Mouse (Mus musculus) neural tube, embryonic 12.5 days (tissue): ENCODE measurements around the gene Smarcal1. TPM values are rescaled to one million over a fixed set of nuclear protein-coding genes. Genes with fewer than 3 reads are reported as not detected.
A peak's percentile ranks its signal among the peaks of the same experiment; 100 is the strongest.

ENCODE experiments used
- ATAC-seq: fragments of 200-750 bp; cut with Nextera tagmentation; 2 replicates; pipeline ENCODE4 v1.8.0; 2017; ENCODE audit warnings: low read depth, mild to moderate bottlenecking, moderate TSS enrichment, moderate library complexity; ENCODE audit not compliant: low FRiP score
- H3K27ac ChIP-seq: fragments of 300-500 bp; sonication (generic); 2 replicates; pipeline ENCODE4 v1.5.1; 2016
- H3K27me3 ChIP-seq: fragments of 300-500 bp; sonication (generic); replicated peaks from 2 replicates; pipeline ENCODE4 v1.6.1; 2016; ENCODE audit warnings: mild to moderate bottlenecking
- H3K36me3 ChIP-seq: fragments of 300-500 bp; sonication (generic); 2 replicates; pipeline ENCODE4 v1.6.1; 2016; ENCODE audit warnings: mild to moderate bottlenecking
- H3K4me1 ChIP-seq: fragments of 300-500 bp; sonication (generic); 2 replicates; pipeline ENCODE4 v1.6.1; 2016
- H3K4me2 ChIP-seq: fragments of 300-500 bp; sonication (generic); replicated peaks from 2 replicates; pipeline ENCODE4 v1.6.1; 2016; ENCODE audit warnings: mild to moderate bottlenecking
- H3K4me3 ChIP-seq: fragments of 300-500 bp; sonication (generic); 2 replicates; pipeline ENCODE4 v1.5.1; 2016
- H3K9ac ChIP-seq: fragments of 300-500 bp; sonication (generic); 2 replicates; pipeline ENCODE4 v1.6.1; 2016; ENCODE audit warnings: mild to moderate bottlenecking
- H3K9me3 ChIP-seq: fragments of 300-500 bp; sonication (generic); 2 replicates; pipeline ENCODE4 v1.6.1; 2016; ENCODE audit warnings: mild to moderate bottlenecking
- WGBS: fragments of 180-500 bp; shearing (Covaris S2); methylation state at CpG from one replicate; pipeline ENCODE4 v1.1.7; 2016; 5-methylcytosine and 5-hydroxymethylcytosine counted together
- polyA plus RNA-seq: library from polyadenylated mRNA; unstranded; fragments of >200 nt; fragmentation: Nextera tagmentation; extraction: Ambion mirVana; gene quantifications from 2 replicates; pipeline ENCODE4 v1.2.1, GENCODE M21; 2016

The Smarcal1 gene
- 28.1 and 30.9 TPM in 2 replicates for polyA plus RNA-seq

GRCm38 (mm10) chr1:72582947-72583731 is at the start of gene Smarcal1:
Gene Smarcal1 (plus strand): TSS chr1:72583251.
- Histone ChIP-seq H3K4me1 (peaks cover 22% of the 10 kb centered on the region), H3K27me3 (no peaks in the 10 kb centered on the region), H3K27ac (0 out of 2 replicates have a peak within 1 kb of the TSS, but pooled peaks have one; percentile 57), H3K36me3 (peaks cover 22% of the 10 kb centered on the region), H3K9ac (peak within 1 kb of the TSS; percentile 58), H3K4me3 (peak within 1 kb of the TSS; percentile 56), H3K9me3 (no peaks in the 10 kb centered on the region), H3K4me2 (peak within 1 kb of the TSS; percentile 60)
- peak; percentile 99 for ATAC-seq
- 0% methylated on average over 25 of the region's 25 CpGs for WGBS

GRCm38 (mm10) chr1:72533439-72533838 is 49.6 kb upstream of the Smarcal1 start:
- peaks cover 23% of the 10 kb centered on the region; the same call in 1 of the 2 replicates for H3K4me1 ChIP-seq
- H3K4me3 ChIP-seq: peak overlapping the region; percentile 19
- H3K27me3 ChIP-seq: peaks cover 19% of the 10 kb centered on the region
- no peaks in the 10 kb centered on the region for H3K36me3 ChIP-seq
- peak overlapping the region; percentile 89 for H3K4me2 ChIP-seq
- H3K27ac ChIP-seq: no peak overlapping the region
- H3K9ac ChIP-seq: no peak overlapping the region
- H3K9me3 ChIP-seq: no peaks in the 10 kb centered on the region
- no peak for ATAC-seq

GRCm38 (mm10) chr1:72535725-72536571 is 47.1 kb upstream of the Smarcal1 start:
- Histone ChIP-seq H3K9ac (peak overlapping the region; percentile 60), H3K27ac (peak overlapping the region; percentile 70; the same call in 1 of the 2 replicates), H3K4me2 (peak overlapping the region; percentile 89), H3K36me3 (no peaks in the 10 kb centered on the region), H3K27me3 (peaks cover 19% of the 10 kb centered on the region), H3K4me3 (peak overlapping the region; percentile 46), H3K4me1 (peaks cover 23% of the 10 kb centered on the region; the same call in 1 of the 2 replicates), H3K9me3 (no peaks in the 10 kb centered on the region)
- WGBS: 1% methylated on average over 36 of the region's 36 CpGs
- peak; percentile 80 for ATAC-seq

GRCm38 (mm10) chr1:72536611-72537351 is 46.3 kb upstream of the Smarcal1 start, which contains the start of gene March4:
Gene March4 (minus strand): TSS chr1:72536930.
- Histone ChIP-seq H3K4me1 (peaks cover 18% of the 10 kb centered on the region; the same call in 1 of the 2 replicates), H3K27ac (peak within 1 kb of the TSS; percentile 70), H3K36me3 (no peaks in the 10 kb centered on the region), H3K4me3 (peak within 1 kb of the TSS; percentile 46), H3K9ac (peak within 1 kb of the TSS; percentile 60), H3K4me2 (peak within 1 kb of the TSS; percentile 89), H3K27me3 (peaks cover 19% of the 10 kb centered on the region), H3K9me3 (no peaks in the 10 kb centered on the region)
- ATAC-seq: peak; percentile 76
- under 1% methylated on average over 41 of the region's 41 CpGs for WGBS

- no peak for ATAC-seq
- Histone ChIP-seq H3K9me3 (no peaks in the 10 kb centered on the region), H3K4me2 (peak overlapping the region; percentile 89; the same call in 1 of the 2 replicates), H3K4me3 (no peak overlapping the region), H3K4me1 (peaks cover 18% of the 10 kb centered on the region; the same call in 1 of the 2 replicates), H3K27ac (no peak overlapping the region), H3K9ac (no peak overlapping the region), H3K27me3 (peaks cover 19% of the 10 kb centered on the region), H3K36me3 (no peaks in the 10 kb centered on the region)
- 74% methylated on average over 5 of the region's 5 CpGs for WGBS
Observed at GRCm38 (mm10) chr1:72538266-72538665, 44.8 kb upstream of the Smarcal1 start.

GRCm38 (mm10) chr1:72550317-72550716 is 32.7 kb upstream of the Smarcal1 start:
- H3K9ac ChIP-seq: no peak overlapping the region
- H3K4me3 ChIP-seq: no peak overlapping the region
- no peak overlapping the region for H3K27ac ChIP-seq
- H3K9me3 ChIP-seq: no peaks in the 10 kb centered on the region
- H3K4me2 ChIP-seq: no peak overlapping the region
- H3K27me3 ChIP-seq: no peaks in the 10 kb centered on the region
- ATAC-seq: no peak
- 84% methylated on average over 2 of the region's 2 CpGs for WGBS
- no peaks in the 10 kb centered on the region for H3K36me3 ChIP-seq
- H3K4me1 ChIP-seq: no peaks in the 10 kb centered on the region

GRCm38 (mm10) chr1:72556471-72556870 is 26.6 kb upstream of the Smarcal1 start:
- no peak for ATAC-seq
- WGBS: 90% methylated on average over 3 of the region's 3 CpGs
- Histone ChIP-seq H3K27me3 (no peaks in the 10 kb centered on the region), H3K4me3 (no peak overlapping the region), H3K4me2 (no peak overlapping the region), H3K9me3 (no peaks in the 10 kb centered on the region), H3K27ac (no peak overlapping the region), H3K9ac (no peak overlapping the region), H3K4me1 (no peaks in the 10 kb centered on the region), H3K36me3 (no peaks in the 10 kb centered on the region)

GRCm38 (mm10) chr1:72558625-72559024 is 24.4 kb upstream of the Smarcal1 start:
- Histone ChIP-seq H3K4me3 (no peak overlapping the region), H3K4me2 (no peak overlapping the region)

GRCm38 (mm10) chr1:72564334-72564962 is 18.6 kb upstream of the Smarcal1 start:
- no peak overlapping the region for H3K27ac ChIP-seq
- no peaks in the 10 kb centered on the region for H3K27me3 ChIP-seq
- H3K9ac ChIP-seq: no peak overlapping the region
- no peak overlapping the region for H3K4me2 ChIP-seq
- ATAC-seq: no peak
- H3K4me1 ChIP-seq: no peaks in the 10 kb centered on the region
- H3K9me3 ChIP-seq: no peaks in the 10 kb centered on the region
- no peaks in the 10 kb centered on the region for H3K36me3 ChIP-seq
- 72% methylated on average over 6 of the region's 6 CpGs for WGBS
- no peak overlapping the region for H3K4me3 ChIP-seq

More at GRCm38 (mm10) chr1:72558625-72559024, 24.4 kb upstream of the Smarcal1 start:
- Histone ChIP-seq H3K36me3 (no peaks in the 10 kb centered on the region), H3K9ac (no peak overlapping the region), H3K27ac (no peak overlapping the region), H3K4me1 (no peaks in the 10 kb centered on the region), H3K27me3 (no peaks in the 10 kb centered on the region), H3K9me3 (no peaks in the 10 kb centered on the region)
- WGBS: 54% methylated on average over 2 of the region's 2 CpGs
- ATAC-seq: no peak

- Histone ChIP-seq H3K4me3 (no peak overlapping the region), H3K4me1 (no peaks in the 10 kb centered on the region), H3K27ac (no peak overlapping the region), H3K27me3 (no peaks in the 10 kb centered on the region), H3K9ac (no peak overlapping the region), H3K4me2 (0 out of 2 replicates have a peak overlapping the region, but pooled peaks have one; percentile 6), H3K36me3 (no peaks in the 10 kb centered on the region), H3K9me3 (no peaks in the 10 kb centered on the region)
- WGBS: 35% methylated on average over 9 of the region's 9 CpGs
- no peak for ATAC-seq
Observed at GRCm38 (mm10) chr1:72567056-72567455, 16.0 kb upstream of the Smarcal1 start.

- H3K4me2 ChIP-seq: no peak overlapping the region
- H3K27ac ChIP-seq: no peak overlapping the region
- H3K36me3 ChIP-seq: no peaks in the 10 kb centered on the region
- no peaks in the 10 kb centered on the region for H3K27me3 ChIP-seq
- no peaks in the 10 kb centered on the region for H3K9me3 ChIP-seq
- no peak overlapping the region for H3K4me3 ChIP-seq
- ATAC-seq: no peak
- no peak overlapping the region for H3K9ac ChIP-seq
- WGBS: 95% methylated on average over 8 of the region's 8 CpGs
- no peaks in the 10 kb centered on the region; the same call in 1 of the 2 replicates for H3K4me1 ChIP-seq
Observed at GRCm38 (mm10) chr1:72568725-72569124, 14.3 kb upstream of the Smarcal1 start.
